Mouse (Mus musculus) G1E (cell line): Measurements from ENCODE around the gene Zfp423. TPM values are rescaled to one million over a fixed set of nuclear protein-coding genes. Genes with fewer than 3 reads are reported as not detected.
"Not testable (repeated sequence)": the region's sequence is repeated elsewhere in the genome, so short reads cannot be mapped to it uniquely, and the experiment has no call there.

Experiments used
- ATAC-seq: 2 replicates; pipeline ENCODE4 v1.8.0; 2016; ENCODE audit warnings: mild to moderate bottlenecking; ENCODE audit not compliant: insufficient number of reproducible peaks, poor library complexity, low FRiP score, severe bottlenecking; ENCODE audit errors: extremely low read depth
- DNase-seq: peaks from one replicate; pipeline ENCODE4 v3.0.0; 2012; ENCODE audit warnings: low spot score
- H3K27me3 ChIP-seq: 2 replicates; pipeline ENCODE4 v1.6.1; 2012; ENCODE audit warnings: mild to moderate bottlenecking, low read length, inconsistent platforms; ENCODE audit not compliant: insufficient read depth
- H3K36me3 ChIP-seq: replicated peaks from 2 replicates; pipeline ENCODE3; 2012; ENCODE audit warnings: mild to moderate bottlenecking, inconsistent platforms
- H3K4me1 ChIP-seq: 2 replicates; pipeline ENCODE4 v1.6.1; 2012; ENCODE audit warnings: low read depth, low read length, inconsistent platforms, mixed read lengths; ENCODE audit not compliant: insufficient read depth
- H3K4me3 ChIP-seq: 2 replicates; pipeline ENCODE4 v1.5.1; 2012; ENCODE audit warnings: low read depth, mild to moderate bottlenecking, inconsistent platforms, low read length, moderate library complexity, mixed read lengths
- H3K9me3 ChIP-seq: replicated peaks from 2 replicates; pipeline ENCODE4 v1.6.1; 2012; ENCODE audit warnings: inconsistent platforms
- CTCF ChIP-seq: IDR thresholded peaks from 2 replicates; pipeline ENCODE4 v1.5.1; 2012; ENCODE audit warnings: low read depth, low read length, inconsistent platforms, mixed read lengths
- GATA1 ChIP-seq: IDR thresholded peaks from 2 replicates; pipeline ENCODE4 v1.6.1; 2012; ENCODE audit warnings: borderline replicate concordance, low read length, inconsistent platforms, mixed read lengths
- GATA2 ChIP-seq: IDR thresholded peaks from 2 replicates; pipeline ENCODE4 v1.6.1; 2012; ENCODE audit warnings: low read depth, low read length, inconsistent platforms, borderline replicate concordance
- POLR2AphosphoS5 ChIP-seq: IDR thresholded peaks from 2 replicates; pipeline ENCODE4 v1.6.1; 2012; ENCODE audit warnings: low read depth, low read length, inconsistent platforms; ENCODE audit not compliant: insufficient replicate concordance
- TAL1 ChIP-seq: conservative IDR thresholded peaks from 2 replicates; pipeline ENCODE4 v1.6.1; 2012; ENCODE audit warnings: low read depth, low read length, inconsistent platforms, mixed read lengths
- polyA plus RNA-seq: library from polyadenylated mRNA; stranded (reverse); fragments of >175 nt; gene quantifications from 2 replicates; pipeline ENCODE4 v1.2.3, GENCODE M21; 2012
- total RNA-seq, 2 experiments: library from RNA; stranded (forward) in 1 of 2; stranded (reverse) in 1 of 2; fragments of 200-1000 nt in 1 of 2; fragments of >200 nt in 1 of 2; fragmentation: Nextera tagmentation in 1 of 2; gene quantifications; 2 replicates each; pipeline ENCODE4 v1.2.3; 2014 to 2017

The Zfp423 gene
- total and polyA plus RNA-seq, 3 experiments: not detected

DNA sequence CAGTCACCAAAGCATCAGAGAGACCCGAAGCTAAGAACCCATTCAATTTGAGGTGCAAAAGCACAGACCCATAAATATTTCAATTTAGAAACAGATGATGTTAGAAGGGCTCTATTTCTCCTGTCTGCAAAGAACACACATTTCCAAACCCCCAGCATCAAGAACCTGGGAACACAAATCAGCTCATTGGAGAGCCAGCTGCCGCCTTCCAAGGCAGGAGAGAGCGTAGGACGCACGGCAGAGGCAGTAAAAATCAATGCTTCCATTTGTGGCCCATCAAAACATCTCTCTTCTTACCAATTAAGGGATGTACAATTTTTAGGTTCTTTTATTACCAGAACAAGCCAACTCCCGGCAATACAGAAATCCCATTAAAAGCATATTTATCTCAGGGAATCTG, 98.5 kb downstream of the Zfp423 start:
- no peak for TF ChIP-seq POLR2AphosphoS5
- TF ChIP-seq CTCF: no peak
- no peaks in the 10 kb centered on the region for H3K27me3 ChIP-seq
- peaks cover 77% of the 10 kb centered on the region for H3K9me3 ChIP-seq
- no peaks in the 10 kb centered on the region for H3K4me1 ChIP-seq
- no peaks in the 10 kb centered on the region for H3K36me3 ChIP-seq
- H3K4me3 ChIP-seq: no peak overlapping the region
- DNase-seq (no peak), ATAC-seq (no peak)

DNA sequence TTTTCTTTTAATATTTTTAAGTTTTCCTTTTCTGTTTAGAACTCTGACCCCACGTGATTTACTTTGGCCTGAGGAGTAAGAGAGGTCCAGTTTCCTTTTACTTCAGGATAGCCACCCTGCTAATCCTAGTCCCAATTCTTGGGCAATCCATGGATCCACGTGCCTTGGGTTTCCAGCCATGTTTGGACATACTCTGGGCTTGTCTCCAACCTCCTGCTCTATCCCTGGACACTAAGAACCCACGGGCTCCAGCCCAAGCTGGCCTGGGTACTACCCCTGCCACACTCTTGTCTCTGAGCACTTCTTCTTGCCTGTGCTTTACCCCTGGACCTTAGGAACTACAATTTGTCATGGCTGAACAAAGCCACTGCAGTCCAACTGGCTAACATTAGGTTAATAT, 107.5 kb downstream of the Zfp423 start:
- H3K4me3 ChIP-seq: no peak overlapping the region
- H3K9me3 ChIP-seq: peaks cover 76% of the 10 kb centered on the region
- no peaks in the 10 kb centered on the region for H3K4me1 ChIP-seq
- H3K27me3 ChIP-seq: no peaks in the 10 kb centered on the region
- no peaks in the 10 kb centered on the region for H3K36me3 ChIP-seq
- DNase-seq (no peak), ATAC-seq (no peak)
- TF ChIP-seq GATA1 (no peak), GATA2 (no peak), CTCF (no peak)

DNA sequence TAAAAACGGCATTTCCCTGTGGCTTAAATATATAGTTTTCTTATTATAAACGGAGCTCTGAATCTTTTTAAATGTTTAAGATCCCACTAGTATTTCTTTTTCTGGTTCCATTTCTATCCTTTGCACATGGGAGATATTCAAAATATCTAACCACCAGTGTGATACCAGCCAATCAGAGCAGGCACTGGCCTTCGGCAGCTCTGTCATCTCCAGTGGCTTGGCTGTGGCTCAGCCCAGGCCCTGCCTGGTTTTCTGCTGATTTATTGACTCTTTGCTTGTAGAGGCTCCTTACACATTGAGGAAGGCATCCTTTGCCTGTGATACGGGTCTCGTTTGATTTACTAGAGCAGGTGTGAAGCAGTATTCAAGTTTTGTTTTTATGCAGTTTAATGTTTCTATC, 108.0 kb downstream of the Zfp423 start:
- H3K4me3 ChIP-seq: no peak overlapping the region
- DNase-seq (no peak), ATAC-seq (no peak)
- H3K27me3 ChIP-seq: no peaks in the 10 kb centered on the region
- H3K36me3 ChIP-seq: no peaks in the 10 kb centered on the region
- TF ChIP-seq TAL1: no peak
- TF ChIP-seq GATA1: no peak
- TF ChIP-seq POLR2AphosphoS5: no peak
- no peak for TF ChIP-seq GATA2
- H3K4me1 ChIP-seq: no peaks in the 10 kb centered on the region
- H3K9me3 ChIP-seq: peaks cover 76% of the 10 kb centered on the region

DNA sequence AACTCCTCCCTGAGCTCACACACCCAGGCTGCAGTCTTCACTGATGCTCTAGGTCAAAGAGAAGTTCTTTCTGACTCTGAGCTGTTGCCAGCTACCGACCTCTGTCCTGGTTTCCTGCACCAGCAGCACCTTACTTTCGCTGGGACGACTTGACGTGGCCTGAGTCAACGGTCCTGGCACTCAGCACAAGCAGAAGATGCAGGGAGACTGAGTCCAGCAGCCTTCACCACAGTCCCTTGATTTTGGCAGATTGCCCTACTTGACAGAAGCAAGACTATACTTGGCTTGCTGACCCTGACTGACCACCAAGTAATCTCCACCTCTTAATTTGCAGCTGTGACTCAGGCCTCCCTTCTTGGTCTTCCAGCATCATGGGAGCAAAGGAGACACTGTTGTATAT, 110.6 kb downstream of the Zfp423 start:
- no peaks in the 10 kb centered on the region for H3K4me1 ChIP-seq
- no peaks in the 10 kb centered on the region for H3K27me3 ChIP-seq
- no peak overlapping the region for H3K4me3 ChIP-seq
- H3K9me3 ChIP-seq: peaks cover 87% of the 10 kb centered on the region
- ATAC-seq: no peak
- no peak for TF ChIP-seq TAL1
- TF ChIP-seq POLR2AphosphoS5: no peak
- no peak for TF ChIP-seq GATA1
- no peak for TF ChIP-seq CTCF
- TF ChIP-seq GATA2: no peak
- H3K36me3 ChIP-seq: no peaks in the 10 kb centered on the region
- DNase-seq: no peak

DNA sequence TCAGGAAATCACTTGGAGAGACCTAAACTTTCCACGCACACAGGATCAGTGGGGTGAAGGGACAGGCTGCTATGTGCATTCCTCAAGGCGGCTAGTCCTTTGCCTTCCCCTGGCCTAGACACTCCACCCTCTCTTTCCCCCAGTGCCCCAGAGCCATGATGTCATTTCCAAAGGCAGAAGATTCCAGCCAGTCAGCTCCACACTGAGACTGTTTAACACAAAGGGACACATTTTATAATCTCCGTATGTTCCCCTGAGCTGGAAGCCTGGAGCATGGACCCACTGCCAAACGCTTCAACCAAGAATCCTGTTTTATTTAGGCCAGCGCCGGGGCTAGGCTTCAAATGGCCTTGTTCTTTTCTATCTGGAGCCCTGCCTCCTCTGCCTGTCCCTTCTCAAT, 111.6 kb downstream of the Zfp423 start:
- TF ChIP-seq GATA2 (no peak), CTCF (no peak), POLR2AphosphoS5 (no peak), GATA1 (no peak), TAL1 (no peak)
- Histone ChIP-seq H3K9me3 (peaks cover 87% of the 10 kb centered on the region), H3K27me3 (no peaks in the 10 kb centered on the region), H3K36me3 (no peaks in the 10 kb centered on the region), H3K4me1 (no peaks in the 10 kb centered on the region), H3K4me3 (no peak overlapping the region)
- no peak for ATAC-seq
- no peak for DNase-seq

DNA sequence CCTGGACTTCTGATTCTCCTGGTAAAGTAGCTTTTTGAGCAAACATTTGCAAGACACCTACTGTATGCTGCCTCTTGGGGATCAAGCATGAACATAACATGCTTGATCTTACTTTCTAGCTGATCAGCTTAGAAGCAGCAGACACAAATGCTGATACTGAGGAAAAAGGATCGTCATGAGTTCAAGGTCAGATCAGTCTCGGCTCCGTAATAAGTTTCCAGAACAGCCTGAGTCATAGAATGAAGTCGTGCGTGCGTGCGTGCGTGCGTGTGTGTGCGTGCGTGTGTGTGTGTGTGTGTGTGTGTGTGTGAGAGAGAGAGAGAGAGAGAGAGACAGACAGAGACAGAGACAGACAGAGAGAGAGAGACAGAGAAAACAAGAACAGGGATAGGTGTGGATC, 117.3 kb downstream of the Zfp423 start:
- not testable (repeated sequence) for ATAC-seq, DNase-seq, H3K36me3 ChIP-seq, H3K4me3 ChIP-seq, H3K4me1 ChIP-seq, H3K27me3 ChIP-seq
- peaks cover 87% of the 10 kb centered on the region for H3K9me3 ChIP-seq

DNA sequence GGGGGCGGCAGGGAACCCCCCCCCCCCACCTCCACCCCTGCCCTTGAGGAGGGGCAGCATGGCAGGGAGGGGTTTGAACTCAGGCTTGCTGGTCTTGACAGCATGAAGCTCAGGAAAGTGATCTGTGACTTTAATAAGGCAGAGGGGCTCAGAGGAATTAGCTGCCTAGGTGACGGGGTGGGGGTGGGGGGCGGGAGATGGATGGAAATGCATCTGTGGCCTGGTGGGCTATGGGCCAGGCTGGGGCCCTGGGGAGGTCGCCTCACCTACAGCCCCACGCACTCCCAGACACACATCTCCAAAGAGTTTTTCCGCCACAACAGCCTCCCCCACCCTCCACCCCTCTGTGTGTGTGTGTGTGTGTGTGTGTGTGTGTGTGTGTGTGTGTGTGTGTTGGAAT, 122.1 kb downstream of the Zfp423 start:
- TF ChIP-seq POLR2AphosphoS5: no peak
- no peak for TF ChIP-seq CTCF
- TF ChIP-seq GATA2: no peak
- TF ChIP-seq TAL1: no peak
- TF ChIP-seq GATA1: no peak
- H3K36me3 ChIP-seq: no peaks in the 10 kb centered on the region
- no peak overlapping the region for H3K4me3 ChIP-seq
- H3K9me3 ChIP-seq: peaks cover 76% of the 10 kb centered on the region
- no peaks in the 10 kb centered on the region for H3K4me1 ChIP-seq
- DNase-seq: no peak
- no peaks in the 10 kb centered on the region for H3K27me3 ChIP-seq
- ATAC-seq: no peak
